Mouse (Mus musculus): ENCODE measurements around the gene Kcnj16. TPM values are rescaled to one million over a fixed set of nuclear protein-coding genes. Genes with fewer than 3 reads are reported as not detected.
A peak's percentile ranks its signal among the peaks of the same experiment; 100 is the strongest.

The Kcnj16 gene
- 0.05 and 0.08 TPM in 2 replicates for polyA plus RNA-seq (2014; fragmentation: Nextera tagmentation; extraction: Ambion mirVana)

- DNase-seq (ENCODE audit: low spot score): no peak
- Histone ChIP-seq H3K9ac (ENCODE audit: low read depth, low read length) (no peak within 1 kb of the TSS), H3K36me3 (ENCODE audit: control insufficient read depth, insufficient read depth, low read length) (no peaks in the 10 kb centered on the region), H3K4me3 (ENCODE audit: low read depth, low read length) (no peak within 1 kb of the TSS), H3K4me2 (no peak within 1 kb of the TSS), H3K4me1 (replicated peaks; ENCODE audit: control insufficient read depth, insufficient read depth, low read length) (no peaks in the 10 kb centered on the region), H3K27ac (ENCODE audit: low read depth, low read length) (no peak within 1 kb of the TSS), H3K9me3 (ENCODE audit: control insufficient read depth, low read length) (no peaks in the 10 kb centered on the region), H3K27me3 (replicated peaks; ENCODE audit: control insufficient read depth, insufficient read depth, low read length) (no peaks in the 10 kb centered on the region)
- ATAC-seq (replicated peaks; ENCODE audit: low FRiP score): no peak
- WGBS: 74% methylated on average over 4 of the region's 4 CpGs
These were observed at the start of gene Kcnj16 for GRCm38 (mm10) chr11:110967762-110968135. Kcnj16 (plus strand) TSS chr11:110968033.

GRCm38 (mm10) chr11:110918808-110919465, 48.9 kb upstream of the Kcnj16 start:
- ATAC-seq (replicated peaks; ENCODE audit: low FRiP score): peak; percentile 51; the same call in 1 of the 2 replicates

GRCm38 (mm10) chr11:110935699-110936098, 32.1 kb upstream of the Kcnj16 start:
- no peaks in the 10 kb centered on the region for H3K27me3 ChIP-seq (replicated peaks; ENCODE audit: control insufficient read depth, insufficient read depth, low read length)
- no peak overlapping the region for H3K9ac ChIP-seq (ENCODE audit: low read depth, low read length)
- H3K27ac ChIP-seq (ENCODE audit: low read depth, low read length): no peak overlapping the region
- H3K9me3 ChIP-seq (ENCODE audit: control insufficient read depth, low read length): no peaks in the 10 kb centered on the region
- 78% methylated on average over 3 of the region's 3 CpGs for WGBS
- DNase-seq (ENCODE audit: low spot score): no peak
- no peak for ATAC-seq (replicated peaks; ENCODE audit: low FRiP score)
- no peak overlapping the region for H3K4me2 ChIP-seq
- H3K4me3 ChIP-seq (ENCODE audit: low read depth, low read length): no peak overlapping the region
- H3K4me1 ChIP-seq (replicated peaks; ENCODE audit: control insufficient read depth, insufficient read depth, low read length): no peaks in the 10 kb centered on the region
- no peaks in the 10 kb centered on the region for H3K36me3 ChIP-seq (ENCODE audit: control insufficient read depth, insufficient read depth, low read length)

More at GRCm38 (mm10) chr11:110918808-110919465, 48.9 kb upstream of the Kcnj16 start:
- H3K27me3 ChIP-seq (replicated peaks; ENCODE audit: control insufficient read depth, insufficient read depth, low read length): no peaks in the 10 kb centered on the region
- no peak overlapping the region for H3K27ac ChIP-seq (ENCODE audit: low read depth, low read length)
- no peak overlapping the region for H3K9ac ChIP-seq (ENCODE audit: low read depth, low read length)
- H3K36me3 ChIP-seq (ENCODE audit: control insufficient read depth, insufficient read depth, low read length): no peaks in the 10 kb centered on the region
- WGBS: 38% methylated on average over 5 of the region's 5 CpGs
- H3K4me3 ChIP-seq (ENCODE audit: low read depth, low read length): no peak overlapping the region
- no peak for DNase-seq (ENCODE audit: low spot score)
- no peaks in the 10 kb centered on the region for H3K4me1 ChIP-seq (replicated peaks; ENCODE audit: control insufficient read depth, insufficient read depth, low read length)
- H3K4me2 ChIP-seq: no peak overlapping the region
- H3K9me3 ChIP-seq (ENCODE audit: control insufficient read depth, low read length): no peaks in the 10 kb centered on the region

DNA sequence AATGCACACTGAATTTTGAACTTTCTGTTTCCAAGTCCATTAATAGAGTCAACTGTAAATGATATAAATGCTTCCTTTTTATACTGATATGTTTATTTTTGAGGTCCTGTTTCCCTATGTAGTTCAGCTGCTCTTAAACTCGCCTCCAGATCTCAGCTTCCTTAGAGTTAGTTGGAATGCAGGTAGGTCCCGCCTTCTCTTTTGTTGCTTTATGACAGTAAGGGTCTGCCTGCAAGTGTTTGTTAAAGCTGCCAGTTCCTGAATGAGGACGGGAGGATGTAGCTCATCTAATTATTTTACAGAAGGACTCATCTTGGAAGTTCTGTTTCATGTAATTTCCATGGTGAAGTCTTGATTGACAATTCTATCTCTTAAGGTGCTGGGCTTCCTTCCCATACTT, 25.6 kb upstream of the Kcnj16 start:
- H3K27me3 ChIP-seq (replicated peaks; ENCODE audit: control insufficient read depth, insufficient read depth, low read length): no peaks in the 10 kb centered on the region
- ATAC-seq (replicated peaks; ENCODE audit: low FRiP score) (no peak), DNase-seq (ENCODE audit: low spot score) (no peak)
- WGBS: 38% methylated on average over 3 of the region's 3 CpGs
- H3K4me1 ChIP-seq (replicated peaks; ENCODE audit: control insufficient read depth, insufficient read depth, low read length): no peaks in the 10 kb centered on the region
- no peak overlapping the region for H3K27ac ChIP-seq (ENCODE audit: low read depth, low read length)
- H3K9me3 ChIP-seq (ENCODE audit: control insufficient read depth, low read length): no peaks in the 10 kb centered on the region
- no peak overlapping the region for H3K4me2 ChIP-seq
- no peak overlapping the region for H3K4me3 ChIP-seq (ENCODE audit: low read depth, low read length)
- H3K36me3 ChIP-seq (ENCODE audit: control insufficient read depth, insufficient read depth, low read length): no peaks in the 10 kb centered on the region
- no peak overlapping the region for H3K9ac ChIP-seq (ENCODE audit: low read depth, low read length)

GRCm38 (mm10) chr11:110942695-110943135, 25.1 kb upstream of the Kcnj16 start:
- Histone ChIP-seq H3K36me3 (ENCODE audit: control insufficient read depth, insufficient read depth, low read length) (no peaks in the 10 kb centered on the region), H3K9ac (ENCODE audit: low read depth, low read length) (no peak overlapping the region), H3K4me2 (no peak overlapping the region), H3K9me3 (ENCODE audit: control insufficient read depth, low read length) (no peaks in the 10 kb centered on the region), H3K27ac (ENCODE audit: low read depth, low read length) (no peak overlapping the region), H3K4me1 (replicated peaks; ENCODE audit: control insufficient read depth, insufficient read depth, low read length) (no peaks in the 10 kb centered on the region), H3K4me3 (ENCODE audit: low read depth, low read length) (no peak overlapping the region), H3K27me3 (replicated peaks; ENCODE audit: control insufficient read depth, insufficient read depth, low read length) (no peaks in the 10 kb centered on the region)
- DNase-seq (ENCODE audit: low spot score): no peak
- 27% methylated on average over 6 of the region's 6 CpGs for WGBS
- ATAC-seq (replicated peaks; ENCODE audit: low FRiP score): peak; percentile 41; the same call in 1 of the 2 replicates

GRCm38 (mm10) chr11:110956665-110957064, 11.2 kb upstream of the Kcnj16 start:
- no peaks in the 10 kb centered on the region for H3K27me3 ChIP-seq (replicated peaks; ENCODE audit: control insufficient read depth, insufficient read depth, low read length)
- no peaks in the 10 kb centered on the region for H3K9me3 ChIP-seq (ENCODE audit: control insufficient read depth, low read length)
- ATAC-seq (replicated peaks; ENCODE audit: low FRiP score): no peak
- no peak overlapping the region for H3K9ac ChIP-seq (ENCODE audit: low read depth, low read length)
- no peak overlapping the region for H3K4me2 ChIP-seq
- H3K4me3 ChIP-seq (ENCODE audit: low read depth, low read length): no peak overlapping the region
- WGBS: 58% methylated on average over 7 of the region's 7 CpGs
- no peak for DNase-seq (ENCODE audit: low spot score)
- H3K36me3 ChIP-seq (ENCODE audit: control insufficient read depth, insufficient read depth, low read length): no peaks in the 10 kb centered on the region
- H3K4me1 ChIP-seq (replicated peaks; ENCODE audit: control insufficient read depth, insufficient read depth, low read length): no peaks in the 10 kb centered on the region
- H3K27ac ChIP-seq (ENCODE audit: low read depth, low read length): no peak overlapping the region

DNA sequence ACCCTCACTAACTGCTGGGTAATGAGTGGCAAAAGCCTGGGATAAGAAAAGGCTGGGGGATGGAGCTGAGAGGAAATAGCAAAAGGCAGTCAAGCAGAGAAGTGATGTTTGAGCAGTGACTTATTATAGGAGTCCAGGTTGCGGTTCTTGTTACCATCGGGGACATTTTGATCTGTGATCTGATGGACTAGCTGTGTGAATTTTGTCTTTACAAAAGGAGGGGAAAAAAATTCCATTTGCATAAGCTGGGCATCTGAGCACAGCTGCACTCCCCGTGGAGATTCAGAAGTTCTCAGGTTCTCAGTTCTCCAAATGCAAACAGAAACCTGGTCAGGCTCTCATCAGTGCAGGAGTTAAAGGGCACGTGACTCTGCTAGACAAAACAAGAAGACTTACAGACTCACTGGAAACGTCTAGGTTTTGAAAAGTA, 6.2 kb upstream of the Kcnj16 start:
- Histone ChIP-seq H3K4me3 (ENCODE audit: low read depth, low read length) (no peak overlapping the region), H3K36me3 (ENCODE audit: control insufficient read depth, insufficient read depth, low read length) (no peaks in the 10 kb centered on the region), H3K4me2 (no peak overlapping the region), H3K27ac (ENCODE audit: low read depth, low read length) (no peak overlapping the region), H3K9me3 (ENCODE audit: control insufficient read depth, low read length) (no peaks in the 10 kb centered on the region), H3K4me1 (replicated peaks; ENCODE audit: control insufficient read depth, insufficient read depth, low read length) (no peaks in the 10 kb centered on the region), H3K9ac (ENCODE audit: low read depth, low read length) (no peak overlapping the region), H3K27me3 (replicated peaks; ENCODE audit: control insufficient read depth, insufficient read depth, low read length) (no peaks in the 10 kb centered on the region)
- no peak for DNase-seq (ENCODE audit: low spot score)
- no peak for ATAC-seq (replicated peaks; ENCODE audit: low FRiP score)
- 35% methylated on average over 5 of the region's 5 CpGs for WGBS

DNA sequence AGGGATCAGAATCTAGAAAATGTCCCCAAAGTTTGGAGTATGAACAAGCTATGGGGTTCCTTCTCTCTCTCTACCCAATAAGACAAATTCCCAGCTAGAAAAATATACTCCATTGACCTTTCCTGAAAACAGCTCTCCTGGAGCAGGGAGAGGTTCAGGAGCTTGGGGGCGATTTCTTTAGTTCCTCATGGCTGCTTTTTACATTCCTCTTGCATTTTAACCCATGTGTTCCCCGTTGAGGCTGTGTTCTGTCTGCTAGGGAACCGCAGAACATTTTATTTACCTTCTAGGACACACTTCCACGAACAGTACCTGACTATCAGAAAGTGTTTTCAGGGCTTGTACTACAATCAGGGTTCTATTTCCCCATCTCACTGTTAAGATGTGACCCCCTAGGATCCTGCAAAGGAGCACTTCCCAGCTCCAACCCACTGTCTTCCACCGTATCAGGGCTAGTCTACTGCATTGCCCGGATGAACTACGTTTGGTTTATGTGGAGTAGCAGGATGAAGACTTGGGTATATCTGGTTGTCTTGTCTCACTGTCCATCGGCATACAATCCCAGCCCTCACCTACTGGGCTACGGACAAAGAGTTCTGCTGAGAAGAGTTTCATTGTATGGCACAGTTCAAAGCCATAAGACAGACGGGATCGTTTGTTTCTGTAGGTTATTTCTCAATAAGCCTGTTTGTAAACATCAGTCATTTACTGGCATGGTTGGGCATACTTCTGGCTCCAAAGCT, 643 bp upstream of the Kcnj16 start:
- ATAC-seq (replicated peaks; ENCODE audit: low FRiP score) (no peak), DNase-seq (ENCODE audit: low spot score) (no peak)
- Histone ChIP-seq H3K9ac (ENCODE audit: low read depth, low read length) (no peak overlapping the region), H3K36me3 (ENCODE audit: control insufficient read depth, insufficient read depth, low read length) (no peaks in the 10 kb centered on the region), H3K27me3 (replicated peaks; ENCODE audit: control insufficient read depth, insufficient read depth, low read length) (no peaks in the 10 kb centered on the region), H3K9me3 (ENCODE audit: control insufficient read depth, low read length) (no peaks in the 10 kb centered on the region), H3K27ac (ENCODE audit: low read depth, low read length) (no peak overlapping the region), H3K4me2 (no peak overlapping the region), H3K4me1 (replicated peaks; ENCODE audit: control insufficient read depth, insufficient read depth, low read length) (no peaks in the 10 kb centered on the region), H3K4me3 (ENCODE audit: low read depth, low read length) (no peak overlapping the region)
- 76% methylated on average over 11 of the region's 11 CpGs for WGBS

DNA sequence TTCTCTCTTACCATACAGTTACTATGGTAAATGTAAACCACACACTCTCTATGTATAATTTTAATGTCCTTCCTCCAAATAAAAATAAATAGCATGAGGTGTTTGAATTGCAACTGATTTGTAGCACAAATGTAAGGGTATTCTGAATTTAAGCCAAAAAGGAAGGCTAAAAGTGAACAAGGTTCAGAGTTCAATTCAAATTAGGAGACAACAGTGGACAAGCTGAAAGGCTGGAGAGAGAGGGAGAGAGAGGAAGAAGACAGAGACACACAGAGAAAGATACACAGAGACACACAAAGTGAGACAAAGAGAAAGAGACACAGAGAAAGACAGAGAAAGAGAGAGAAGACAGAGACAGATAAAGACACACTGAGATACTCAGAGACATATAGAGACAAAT, 1.1 kb downstream of the Kcnj16 start:
- H3K36me3 ChIP-seq (ENCODE audit: control insufficient read depth, insufficient read depth, low read length): no peaks in the 10 kb centered on the region
- ATAC-seq (replicated peaks; ENCODE audit: low FRiP score): no peak
- H3K9ac ChIP-seq (ENCODE audit: low read depth, low read length): no peak overlapping the region
- H3K27me3 ChIP-seq (replicated peaks; ENCODE audit: control insufficient read depth, insufficient read depth, low read length): no peaks in the 10 kb centered on the region
- H3K4me1 ChIP-seq (replicated peaks; ENCODE audit: control insufficient read depth, insufficient read depth, low read length): no peaks in the 10 kb centered on the region
- H3K4me2 ChIP-seq: no peak overlapping the region
- no peaks in the 10 kb centered on the region for H3K9me3 ChIP-seq (ENCODE audit: control insufficient read depth, low read length)
- no peak overlapping the region for H3K4me3 ChIP-seq (ENCODE audit: low read depth, low read length)
- no peak overlapping the region for H3K27ac ChIP-seq (ENCODE audit: low read depth, low read length)
- DNase-seq (ENCODE audit: low spot score): no peak

Measured in liver, embryonic 11.5 days (tissue).